Mouse (Mus musculus): ENCODE data around the gene Car4. TPM values are rescaled to one million over a fixed set of nuclear protein-coding genes. Genes with fewer than 3 reads are reported as not detected.

Car4 gene
- total RNA-seq, 2 experiments from 2014 or later: 56.8 to 63.0 TPM

DNA sequence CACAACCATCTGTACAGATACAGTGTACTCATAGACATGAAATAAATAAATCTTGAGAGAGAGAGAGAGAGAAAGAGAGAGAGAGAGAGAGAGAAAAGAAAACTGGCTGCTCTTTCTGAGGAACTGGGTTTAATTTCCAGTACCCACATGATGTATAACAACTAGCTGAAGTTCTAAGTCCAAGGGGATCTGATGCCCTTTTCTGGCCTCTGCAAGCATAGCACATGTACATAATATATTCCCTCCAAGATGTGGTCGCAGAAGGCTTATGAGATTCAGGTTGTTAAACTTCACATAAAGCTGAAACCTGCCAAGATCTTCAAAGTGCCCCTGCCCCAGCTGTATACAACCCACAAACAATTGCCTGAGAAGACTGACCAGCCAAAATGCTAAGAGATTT lies 37.7 kb downstream of the Car4 start:
- DNase-seq (ENCODE audit: low spot score in 2 of 2): no peak

DNA sequence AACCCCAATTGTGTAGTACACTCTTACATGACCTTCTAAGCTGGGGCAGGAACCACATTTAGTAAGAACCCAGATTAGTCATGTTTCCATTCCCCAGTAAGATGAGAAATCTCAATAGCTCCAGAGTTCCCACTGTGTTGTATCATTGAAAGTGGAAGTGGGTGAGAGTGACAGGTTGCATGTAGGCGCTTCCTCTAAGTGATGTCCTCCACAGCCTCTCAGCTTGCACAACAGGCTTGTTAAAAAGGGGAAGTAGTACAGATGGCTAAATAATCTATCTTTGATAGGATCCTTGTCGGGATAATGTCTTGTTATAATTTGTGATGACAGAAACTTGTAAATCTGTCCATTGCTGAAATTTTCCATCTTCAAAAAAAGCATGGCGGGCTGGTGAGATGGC lies 46.0 kb downstream of the Car4 start:
- DNase-seq (ENCODE audit: low spot score in 2 of 2): no peak

DNA sequence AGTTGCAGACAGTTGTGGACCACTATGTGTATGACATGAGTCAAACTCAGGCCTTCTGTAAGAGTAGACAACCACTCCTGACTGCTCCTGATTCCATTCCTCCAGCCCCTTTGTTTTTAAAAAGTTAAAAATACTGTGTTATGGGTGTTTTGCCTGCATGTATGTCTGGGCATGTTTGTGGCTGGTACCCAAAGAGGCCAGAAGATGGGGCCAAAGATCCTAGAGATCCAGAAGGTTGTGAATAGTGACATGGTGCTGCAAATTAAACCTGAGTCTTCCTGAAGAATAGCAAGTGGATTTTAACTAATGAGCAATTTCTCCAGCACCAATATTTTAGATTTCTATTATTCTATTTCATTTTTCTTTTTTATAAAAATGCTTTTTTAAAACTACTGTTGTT lies 55.5 kb downstream of the Car4 start:
- no peak for DNase-seq (ENCODE audit: low spot score in 2 of 2)

Other genes starting within 250 kb of the Car4 start
- gene Mrm1, start 138.3 kb upstream of the Car4 start, total RNA-seq (2021): 10 to 100 TPM; 14.3 to 19.4 TPM
- gene Dhrs11, start 128.8 kb upstream of the Car4 start, total RNA-seq (2021): 1 to 10 TPM; 4.9 to 6.6 TPM
- 10 to 100 TPM; 89.3 to 92.2 TPM for gene Ggnbp2, start 87.0 kb upstream of the Car4 start, total RNA-seq (2021)
- gene Myo19, start 77.6 kb upstream of the Car4 start, total RNA-seq (2021): 10 to 100 TPM; 12.0 to 14.0 TPM
- gene Pigw, start 77.5 kb upstream of the Car4 start, total RNA-seq (2021): 1 to 10 TPM; 8.8 to 9.4 TPM
- gene Znhit3, start 41.4 kb upstream of the Car4 start, total RNA-seq (2021): 10 to 100 TPM; 27.9 to 31.2 TPM
- 10 to 100 TPM; 72.8 to 73.5 TPM for gene Usp32, start 182.4 kb downstream of the Car4 start, total RNA-seq (2021)
- 1 to 10 TPM in 1 of 2 experiments, under 1 TPM in 1; 0.57 to 1.0 TPM for gene 1700125H20Rik, start 212.6 kb downstream of the Car4 start, total RNA-seq (2021)